ENCODE assay signal across 13 mouse cellular contexts in genomic region chr3:108851996-108852697, GRCm38 (mm10). TPM values are rescaled to one million over a fixed set of nuclear protein-coding genes. Genes with fewer than 3 reads are reported as not detected.
A peak's percentile ranks its signal among the peaks of the same experiment; 100 is the strongest.
DNase-seq lines count a peak whose midpoint lies in the region; ATAC-seq and TF ChIP-seq lines count a peak whose summit lies in the region.
"Had no signal": no experiment of that assay in that cellular context is flagged by ENCODE, and none has a peak within 500 bp of the region (broad histone marks: within the 10 kb centered on the region; RNA-seq: fewer than 3 reads in every experiment).

No protein-coding gene starts in this region.

- peak; percentile 20 for DNase-seq in kidney, adult 9 months
- DNase-seq in retina, postnatal 1 day, result peak; percentile 24
- no peak for DNase-seq in retina, embryonic 14.5 days (ENCODE audit: low spot score)
- DNase-seq in brain, embryonic 14.5 days (ENCODE audit: low read depth), result peak; percentile 45
- no peak for DNase-seq in heart, postnatal 25 days (ENCODE audit: low spot score)
- DNase-seq: adrenal gland, postnatal 10 days had no signal

- 48% methylated on average over 6 of the region's 6 CpGs for WGBS in kidney, embryonic 14.5 days
- WGBS in intestine, embryonic 16.5 days, result 50% methylated on average over 6 of the region's 6 CpGs

- no peaks in the 10 kb centered on the region for H3K36me3 ChIP-seq in kidney, embryonic 14.5 days (ENCODE audit: control insufficient read depth, insufficient read depth, low read length)
- H3K36me3 ChIP-seq in intestine, embryonic 16.5 days (ENCODE audit: control insufficient read depth, insufficient read depth, low read length), result no peaks in the 10 kb centered on the region
- H3K36me3 ChIP-seq: G1E; heart, embryonic 12.5 days; lung, embryonic 15.5 days had no signal

- H3K27ac ChIP-seq in kidney, embryonic 14.5 days (ENCODE audit: low read depth, low read length), result no peak overlapping the region
- no peak overlapping the region for H3K27ac ChIP-seq in intestine, embryonic 16.5 days (ENCODE audit: low read length)
- H3K27ac ChIP-seq: kidney, postnatal 0 days; lung, embryonic 15.5 days had no signal

- H3K4me3 ChIP-seq in kidney, embryonic 14.5 days (ENCODE audit: low read length), result no peak overlapping the region
- no peak overlapping the region for H3K4me3 ChIP-seq in intestine, embryonic 16.5 days (ENCODE audit: low read length)
- H3K4me3 ChIP-seq: heart, embryonic 12.5 days; lung, embryonic 15.5 days had no signal

- no peaks in the 10 kb centered on the region for H3K27me3 ChIP-seq in kidney, embryonic 14.5 days (ENCODE audit: control insufficient read depth, insufficient read depth, low read length)
- no peaks in the 10 kb centered on the region for H3K27me3 ChIP-seq in intestine, embryonic 16.5 days (replicated peaks; ENCODE audit: control insufficient read depth, insufficient read depth, low read length)
- H3K27me3 ChIP-seq: heart, embryonic 12.5 days; lung, embryonic 15.5 days had no signal

- ATAC-seq in kidney, embryonic 14.5 days (ENCODE audit: low FRiP score, low TSS enrichment), result no peak
- peak; percentile 7; the same call in 1 of the 2 replicates for ATAC-seq in intestine, embryonic 16.5 days

- no peak for TF ChIP-seq POLR2A in brain, embryonic 14.5 days (IDR thresholded peaks at IDR 0.05; ENCODE audit: borderline replicate concordance, extremely low read depth, insufficient read depth, insufficient read length, poor library complexity, severe bottlenecking)

- 0 out of 2 replicates have a peak, but pooled peaks cover 2% of the 10 kb centered on the region for H3K4me1 ChIP-seq in kidney, embryonic 14.5 days (ENCODE audit: control insufficient read depth, insufficient read depth, low read length)
- H3K4me1 ChIP-seq in intestine, embryonic 16.5 days (ENCODE audit: control insufficient read depth, insufficient read depth, low read length), result peaks cover 29% of the 10 kb centered on the region

- intact Hi-C loops in heart, postnatal 25 days (cut with DNase I), result no loop called here

- H3K9me3 ChIP-seq in kidney, embryonic 14.5 days (ENCODE audit: control insufficient read depth, low read length), result no peaks in the 10 kb centered on the region
- no peaks in the 10 kb centered on the region for H3K9me3 ChIP-seq in intestine, embryonic 16.5 days (ENCODE audit: control insufficient read depth, low read length)
- H3K9me3 ChIP-seq: G1E; heart, embryonic 12.5 days; lung, embryonic 15.5 days had no signal

- no peak overlapping the region for H3K4me2 ChIP-seq in kidney, embryonic 14.5 days (replicated peaks; ENCODE audit: low read depth, low read length)
- no peak overlapping the region for H3K4me2 ChIP-seq in intestine, embryonic 16.5 days (ENCODE audit: low read depth, low read length)
- H3K4me2 ChIP-seq: heart, embryonic 12.5 days; lung, embryonic 15.5 days had no signal

- no peak overlapping the region for H3K9ac ChIP-seq in kidney, embryonic 14.5 days (ENCODE audit: low read depth, low read length)
- H3K9ac ChIP-seq in intestine, embryonic 16.5 days (ENCODE audit: low read depth, low read length), result no peak overlapping the region
- H3K9ac ChIP-seq: heart, embryonic 12.5 days; lung, embryonic 15.5 days had no signal

- no peak for TF ChIP-seq CTCF in brain, embryonic 14.5 days (IDR thresholded peaks at IDR 0.05; ENCODE audit: borderline replicate concordance, extremely low read depth, insufficient read depth, insufficient read length)

RNA-seq across cellular contexts. Expression of gene Stxbp3, which starts 11.8 kb away (rescaled TPM):
- polyA plus RNA-seq in kidney, embryonic 14.5 days (2014; fragmentation: Nextera tagmentation; extraction: Ambion mirVana), result 27.5 and 32.1 TPM in 2 replicates
- polyA plus RNA-seq in brain, embryonic 14.5 days (2012; rRNA removed), result 9.9 and 11.8 TPM in 2 replicates
- 49.6 and 52.1 TPM in 2 replicates for polyA plus RNA-seq in intestine, embryonic 16.5 days (2015; fragmentation: Nextera tagmentation; extraction: Ambion mirVana)
- 10 to 100 TPM; 23.4 to 23.9 TPM for total RNA-seq in heart, postnatal 25 days (2021)

RNA-seq across cellular contexts. Expression of gene Fndc7, which starts 37.7 kb away (rescaled TPM):
- polyA plus RNA-seq in kidney, embryonic 14.5 days (2014; fragmentation: Nextera tagmentation; extraction: Ambion mirVana), result not detected in 2 replicates
- polyA plus RNA-seq in brain, embryonic 14.5 days (2012; rRNA removed), result 0.09 and 0.11 TPM in 2 replicates
- 0.11 and 0.47 TPM in 2 replicates for polyA plus RNA-seq in intestine, embryonic 16.5 days (2015; fragmentation: Nextera tagmentation; extraction: Ambion mirVana)
- under 1 TPM in 1 of 2 experiments, not detected in 1; 0.05 TPM for total RNA-seq in heart, postnatal 25 days (2021)
- polyA plus RNA-seq: G1E; kidney, postnatal 0 days; limb, embryonic 11.5 days had no signal

RNA-seq across cellular contexts. Expression of gene Prpf38b, which starts 59.4 kb away (rescaled TPM):
- 58.3 and 73.7 TPM in 2 replicates for polyA plus RNA-seq in kidney, embryonic 14.5 days (2014; fragmentation: Nextera tagmentation; extraction: Ambion mirVana)
- polyA plus RNA-seq in brain, embryonic 14.5 days (2012; rRNA removed), result 68.0 and 78.4 TPM in 2 replicates
- polyA plus RNA-seq in intestine, embryonic 16.5 days (2015; fragmentation: Nextera tagmentation; extraction: Ambion mirVana), result 53.6 and 57.8 TPM in 2 replicates
- 10 to 100 TPM; 18.8 to 20.6 TPM for total RNA-seq in heart, postnatal 25 days (2021)

Comparison
In these comparisons a context has a peak if more than half of its experiments do, and no peak if none do; other contexts are left out.
1. DNase-seq: peak in kidney, adult 9 months (single experiment), retina, postnatal 1 day (single experiment) and brain, embryonic 14.5 days (single experiment); none in retina, embryonic 14.5 days (single experiment) and heart, postnatal 25 days (single experiment).